Mouse (Mus musculus): Measurements from ENCODE around the gene Arpp19. TPM values are rescaled to one million over a fixed set of nuclear protein-coding genes. Genes with fewer than 3 reads are reported as not detected.

The Arpp19 gene
- polyA plus RNA-seq, 1 experiment: 69.9 TPM

DNA sequence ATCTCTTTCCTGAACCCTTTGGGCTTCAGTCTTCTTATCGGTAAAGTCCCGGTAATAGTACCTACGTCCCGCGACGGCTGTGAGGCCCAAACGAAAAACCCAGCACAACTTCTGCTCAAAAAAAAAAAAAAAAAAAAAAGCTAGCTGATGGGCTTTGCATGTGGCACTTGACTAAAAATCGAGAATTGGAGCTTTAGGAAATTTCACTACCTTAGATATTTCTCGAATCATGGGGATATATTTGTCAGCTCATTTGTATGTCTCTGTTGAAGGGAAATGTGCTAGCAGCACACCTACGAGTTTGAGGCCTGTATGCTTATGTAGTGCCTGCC lies 909 bp downstream of the Arpp19 start:
- DNase-seq (ENCODE audit: low spot score): no peak

DNA sequence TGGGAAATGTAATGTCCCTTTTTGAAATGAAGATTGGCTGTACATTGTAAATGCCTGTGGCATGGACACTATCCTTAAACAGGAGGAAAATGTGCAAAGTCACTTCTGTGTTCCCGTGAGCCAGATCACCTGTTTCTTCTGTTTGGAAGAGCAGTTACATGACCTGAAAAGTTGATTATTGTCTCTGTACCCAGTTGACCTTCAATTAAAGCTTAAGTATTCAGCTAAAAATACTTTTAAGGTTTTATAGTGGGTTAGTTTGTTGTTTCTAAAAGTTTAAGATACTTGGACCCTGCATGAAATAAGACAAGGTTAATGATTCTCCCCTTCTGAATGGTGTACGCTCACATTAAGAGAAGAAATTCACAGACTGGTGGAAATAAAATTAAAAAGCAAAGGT lies 3.2 kb downstream of the Arpp19 start:
- DNase-seq (ENCODE audit: low spot score): no peak

DNA sequence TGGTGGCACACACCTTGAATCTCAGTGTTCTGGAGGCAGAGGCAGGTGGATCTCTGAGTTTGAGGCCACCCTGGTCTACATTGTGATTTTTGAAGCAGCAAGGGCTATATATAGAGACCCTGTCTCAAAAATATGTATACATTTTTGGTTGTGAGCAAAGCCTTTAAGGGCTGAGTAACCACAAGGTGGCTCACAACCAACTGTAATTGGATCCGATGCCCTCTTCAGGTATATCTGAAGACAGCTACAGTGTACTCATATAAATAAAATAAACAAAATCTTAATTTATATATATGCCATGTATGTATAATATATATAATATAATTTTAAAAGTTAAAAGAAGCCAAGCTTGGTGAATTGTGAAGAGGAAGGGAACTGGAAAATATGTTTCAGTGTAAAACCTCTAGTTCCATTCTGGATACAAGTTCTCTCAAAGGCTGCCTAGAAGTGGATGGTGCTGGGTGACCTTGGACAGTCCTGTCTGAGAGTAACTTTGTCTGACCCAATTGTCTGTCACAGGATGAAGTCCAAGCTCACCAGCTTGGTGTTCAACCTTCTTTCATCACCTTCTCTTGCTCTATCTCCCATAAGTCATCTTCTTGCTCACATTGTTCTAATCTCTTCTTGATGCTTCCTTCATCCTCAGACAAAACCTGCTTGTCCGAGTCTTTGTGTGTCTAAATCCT lies 4.6 kb downstream of the Arpp19 start:
- no peak for DNase-seq (ENCODE audit: low spot score)

DNA sequence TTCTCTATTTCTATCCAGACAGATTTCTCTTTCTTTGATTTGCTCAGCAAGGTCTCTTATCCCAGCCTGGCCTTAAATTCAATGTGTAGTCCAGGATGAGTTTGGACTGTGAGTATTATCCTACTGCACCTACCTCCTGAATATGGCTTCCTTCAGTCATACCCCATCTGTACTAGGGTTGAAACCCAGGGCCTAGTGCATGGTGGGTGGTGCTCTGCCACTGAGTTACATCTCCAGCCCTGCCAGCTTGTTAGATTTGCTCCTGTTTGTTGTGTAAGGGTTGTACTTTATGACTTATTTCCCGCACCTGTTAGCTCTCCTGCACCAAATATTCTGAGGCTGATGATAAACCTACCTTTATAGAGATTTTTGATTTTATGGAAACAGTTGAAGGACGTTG lies 5.8 kb downstream of the Arpp19 start:
- DNase-seq (ENCODE audit: low spot score): no peak

DNA sequence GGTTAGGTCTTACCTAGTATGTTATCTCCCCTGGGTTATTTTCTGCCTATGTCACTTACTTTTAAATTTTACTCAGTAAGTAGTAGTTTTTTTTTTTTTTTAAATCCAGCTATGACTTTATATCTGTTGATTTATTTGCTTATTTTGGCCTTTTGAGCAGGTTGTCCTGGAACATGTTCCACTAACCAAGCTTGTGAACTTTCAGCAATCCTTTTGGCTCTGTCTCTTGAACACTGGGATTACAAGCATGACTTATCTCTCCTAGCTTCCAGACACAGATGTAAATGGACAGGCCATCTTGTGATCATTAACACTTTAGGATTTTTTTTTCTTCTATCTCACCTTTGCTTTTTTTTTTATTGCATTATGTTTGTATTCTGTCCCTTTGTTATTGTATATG lies 9.7 kb downstream of the Arpp19 start:
- no peak for DNase-seq (ENCODE audit: low spot score)

DNA sequence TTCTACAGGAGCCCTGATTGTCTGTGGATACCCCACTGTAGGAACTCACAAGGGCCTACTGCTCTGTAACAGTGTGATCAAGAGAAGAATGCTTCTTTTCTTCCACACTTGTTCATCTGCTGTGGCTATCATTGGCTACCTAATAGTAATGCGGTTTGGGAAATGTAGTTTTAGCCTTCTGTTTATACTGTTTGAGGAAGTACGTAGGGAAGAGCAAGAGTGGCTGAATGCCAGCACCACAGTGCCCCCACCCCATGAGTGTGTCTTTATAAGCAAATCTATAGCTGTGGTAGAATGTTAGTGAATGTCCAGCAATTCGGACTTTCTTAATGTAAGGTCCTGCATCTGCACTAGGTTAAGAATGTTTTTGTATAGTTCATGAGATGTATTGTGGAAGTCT lies 11.7 kb downstream of the Arpp19 start:
- no peak for DNase-seq (ENCODE audit: low spot score)

DNA sequence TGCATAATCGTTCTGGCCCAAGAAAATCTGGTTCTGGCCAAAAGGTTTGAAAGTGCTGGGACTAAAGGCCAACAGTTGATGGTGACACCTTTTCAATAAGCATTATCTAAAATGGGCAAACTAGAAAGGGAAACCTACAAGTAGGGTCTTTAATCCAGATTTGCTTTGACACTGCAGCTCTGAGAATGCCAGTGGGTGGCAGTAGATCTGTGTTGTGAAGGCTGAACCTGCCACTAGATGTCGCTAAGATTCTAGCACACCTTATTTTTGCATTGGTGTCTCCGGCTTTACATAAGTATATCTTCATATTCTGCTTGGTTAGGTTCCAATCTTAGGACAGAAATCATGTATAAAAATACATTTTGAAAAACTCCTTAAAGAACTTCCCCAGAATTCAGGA lies 12.6 kb downstream of the Arpp19 start:
- DNase-seq (ENCODE audit: low spot score): no peak

DNA sequence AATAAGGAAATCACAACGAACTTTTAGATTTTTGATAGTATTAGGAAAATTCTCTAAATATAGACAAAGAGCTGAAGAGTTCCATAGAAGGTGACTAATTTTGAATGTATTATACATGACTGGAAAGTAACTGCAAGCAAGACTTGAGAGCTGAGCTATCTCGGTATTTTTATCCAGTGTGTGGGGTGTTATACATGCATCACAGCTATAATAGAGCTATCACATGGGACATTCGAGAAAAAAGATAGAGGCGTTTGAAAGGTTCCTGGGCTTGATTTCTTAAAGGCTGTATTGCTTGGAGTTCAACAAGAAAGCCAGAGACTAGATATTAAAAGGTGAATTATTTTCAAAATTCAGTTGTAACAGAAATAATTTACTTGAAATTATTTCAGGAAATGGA lies 14.4 kb downstream of the Arpp19 start:
- no peak for DNase-seq (ENCODE audit: low spot score)

DNA sequence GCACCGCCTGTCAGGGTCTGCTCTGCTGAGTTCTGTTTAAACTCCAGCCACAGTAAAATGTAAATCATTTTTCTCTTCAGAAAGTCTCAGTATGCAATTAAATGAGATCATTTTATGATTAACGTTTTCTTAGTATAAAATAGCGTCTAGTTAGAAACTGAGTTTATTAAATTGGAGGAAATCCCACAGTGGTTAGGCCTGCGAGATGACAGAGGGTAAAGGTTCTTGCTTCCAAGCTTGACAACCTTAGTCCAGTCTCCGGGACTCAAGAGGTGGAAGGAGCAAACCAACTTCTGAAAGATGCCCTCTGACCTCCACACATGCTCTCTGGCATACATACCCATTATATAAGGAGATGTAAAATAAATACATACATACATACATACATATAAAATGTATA lies 17.6 kb downstream of the Arpp19 start:
- DNase-seq (ENCODE audit: low spot score): no peak

DNA sequence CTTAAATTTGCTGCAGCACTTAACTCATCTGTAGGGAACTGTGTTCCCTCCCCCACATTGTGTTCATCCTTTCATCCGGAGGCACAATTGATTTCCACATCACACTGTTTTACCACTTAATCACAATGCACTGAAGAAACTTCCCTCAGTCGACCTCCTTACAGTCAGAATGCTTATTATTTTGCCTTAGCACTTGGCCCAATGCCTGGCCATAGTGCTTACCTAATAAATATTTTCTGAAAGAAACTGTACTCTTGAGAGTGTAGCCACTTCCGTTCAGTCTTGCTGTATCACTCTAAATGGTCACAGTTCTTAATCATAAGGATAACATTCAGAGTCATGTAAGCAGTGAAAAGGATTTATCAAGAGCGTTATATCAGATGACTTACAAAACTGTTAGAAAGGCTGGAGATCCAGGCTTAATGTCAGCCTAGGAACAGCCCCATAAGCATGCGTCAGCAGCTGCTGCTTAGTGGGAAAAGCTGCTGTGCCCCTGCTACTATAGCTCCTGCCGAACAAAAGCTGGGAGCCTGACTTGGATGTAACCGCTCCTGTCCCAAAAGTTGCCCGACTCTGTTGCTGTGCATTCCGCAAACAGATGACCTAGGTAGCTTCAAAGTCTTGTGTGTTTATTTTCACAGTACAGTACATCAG lies 27.4 kb downstream of the Arpp19 start:
- no peak for DNase-seq (ENCODE audit: low spot score)

DNA sequence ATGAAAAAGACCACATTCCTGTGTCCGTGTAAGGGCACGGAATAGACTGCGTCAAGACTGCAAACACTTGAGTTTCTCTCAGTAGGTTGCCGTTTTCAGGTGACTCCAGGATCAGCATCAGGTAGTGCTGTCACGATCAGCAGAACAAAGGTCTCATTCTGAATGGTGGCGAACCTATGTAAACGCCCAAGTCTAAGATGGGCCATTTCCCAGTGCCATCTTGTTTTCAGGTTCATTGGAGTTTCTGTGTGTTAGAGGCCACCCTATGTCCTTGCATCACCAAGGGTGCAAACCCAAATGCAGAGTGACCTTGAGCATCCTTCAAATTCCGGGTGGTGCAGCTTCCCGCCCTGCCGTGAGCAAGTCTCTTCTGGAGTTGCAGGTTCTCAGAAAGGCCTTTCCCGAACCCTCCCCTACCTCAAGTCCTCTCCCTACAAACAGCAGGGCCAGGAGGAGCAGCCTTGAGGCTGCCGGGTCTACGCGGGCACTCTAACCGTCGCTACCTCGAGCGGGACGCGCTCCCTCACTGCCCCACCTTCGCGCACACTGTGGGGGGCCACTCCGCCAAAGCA lies 33.1 kb downstream of the Arpp19 start, which contains the start of gene Myo5a:
Myo5a (plus strand) TSS at position 559 of the 572 bp plus-strand sequence.
- DNase-seq (ENCODE audit: low spot score): no peak

DNA sequence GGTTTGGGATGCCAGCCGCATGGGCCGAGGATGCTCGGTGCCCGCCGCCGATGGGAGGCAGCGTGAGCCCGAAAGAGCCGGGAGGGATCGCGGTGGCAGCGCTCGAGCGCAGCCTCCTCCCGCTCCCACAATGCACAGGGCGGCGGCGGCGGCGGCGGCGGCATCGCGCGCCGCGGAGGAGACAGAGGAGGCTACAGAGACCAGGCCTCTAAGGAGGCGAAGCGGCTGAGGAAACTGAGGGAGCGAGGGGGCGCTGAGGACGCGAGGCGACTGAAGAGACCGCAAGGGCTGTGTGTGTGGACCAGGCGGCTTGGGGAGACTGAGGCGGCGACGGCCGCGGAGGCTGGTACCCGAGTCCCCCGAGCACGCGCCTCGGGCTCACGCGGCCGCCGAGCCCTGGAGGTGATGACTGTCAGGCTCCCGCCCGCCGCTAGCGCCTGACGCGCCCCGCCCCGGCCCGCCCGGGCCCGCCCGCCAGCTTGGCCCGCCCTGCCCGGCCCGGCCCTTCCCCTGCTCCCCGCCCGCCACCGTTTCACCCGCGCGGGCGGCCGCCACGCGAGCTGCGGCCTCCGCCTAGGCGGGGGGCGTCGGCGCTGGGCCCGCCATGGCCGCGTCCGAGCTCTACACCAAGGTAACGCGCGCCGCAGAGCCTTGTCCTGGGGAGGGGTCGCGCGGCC lies 33.8 kb downstream of the Arpp19 start:
- DNase-seq (ENCODE audit: low spot score): peak; percentile 76

DNA sequence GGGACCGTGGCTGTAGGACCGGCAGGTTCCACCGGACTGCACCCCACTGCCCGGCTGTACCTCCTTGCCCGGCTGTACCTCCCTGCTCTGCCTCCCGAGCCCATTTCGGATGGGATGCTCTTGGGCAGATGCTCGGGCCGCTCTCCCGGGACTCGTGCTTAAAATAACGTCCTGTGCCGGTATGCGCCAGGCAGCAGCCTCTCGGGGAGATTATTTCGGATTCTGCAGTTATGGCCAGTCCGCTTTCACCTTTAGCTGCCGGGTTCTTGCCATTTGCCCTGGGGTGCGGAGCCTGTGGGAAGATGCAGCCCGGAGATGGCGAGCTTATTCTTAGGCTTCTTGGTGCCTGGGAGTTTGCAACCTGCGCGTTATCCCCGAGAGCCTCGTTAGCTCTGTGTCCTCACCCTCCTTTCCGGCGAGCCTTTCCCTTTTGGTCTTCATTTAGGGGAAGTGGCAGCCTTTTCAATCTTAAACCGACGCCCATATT lies 34.3 kb downstream of the Arpp19 start:
- no peak for DNase-seq (ENCODE audit: low spot score)

DNA sequence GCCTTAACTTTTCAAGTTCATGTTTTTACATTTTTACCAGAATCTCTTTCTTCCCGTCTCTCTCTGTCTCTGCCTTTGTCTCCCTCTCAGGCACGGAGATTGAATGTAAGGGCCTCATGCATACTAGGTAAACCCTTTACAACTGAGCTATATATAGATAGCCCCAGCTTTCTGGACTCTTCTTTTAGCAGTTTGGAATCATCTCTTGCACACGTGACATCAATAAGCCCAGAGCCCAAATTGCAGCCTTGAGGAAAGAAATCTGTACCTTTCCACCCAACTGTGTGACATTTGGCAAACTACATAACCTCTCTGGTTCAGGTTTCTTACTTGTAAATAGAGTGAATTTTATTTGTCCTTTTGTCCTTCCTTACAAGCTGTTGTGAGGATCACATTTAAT lies 34.9 kb downstream of the Arpp19 start:
- no peak for DNase-seq (ENCODE audit: low spot score)

DNA sequence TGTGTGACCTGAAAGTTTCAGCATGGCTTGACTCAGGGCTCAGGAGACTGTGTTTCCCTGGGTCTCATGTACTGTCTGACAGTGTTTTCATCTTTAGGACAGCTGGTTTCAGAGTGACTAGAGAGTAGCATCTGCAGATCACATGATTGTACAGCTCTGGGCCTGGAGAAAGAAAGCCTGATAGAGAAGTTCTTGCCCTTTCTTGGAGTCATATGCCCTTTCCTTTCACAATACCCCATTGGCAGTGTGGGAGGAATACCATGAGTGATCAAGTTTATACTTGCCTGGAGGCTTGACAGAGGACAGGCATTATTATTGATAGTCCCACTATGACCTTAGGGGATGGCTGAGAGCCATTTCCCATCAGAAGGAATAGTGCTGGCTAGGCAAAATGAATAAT lies 39.8 kb downstream of the Arpp19 start:
- DNase-seq (ENCODE audit: low spot score): no peak

DNA sequence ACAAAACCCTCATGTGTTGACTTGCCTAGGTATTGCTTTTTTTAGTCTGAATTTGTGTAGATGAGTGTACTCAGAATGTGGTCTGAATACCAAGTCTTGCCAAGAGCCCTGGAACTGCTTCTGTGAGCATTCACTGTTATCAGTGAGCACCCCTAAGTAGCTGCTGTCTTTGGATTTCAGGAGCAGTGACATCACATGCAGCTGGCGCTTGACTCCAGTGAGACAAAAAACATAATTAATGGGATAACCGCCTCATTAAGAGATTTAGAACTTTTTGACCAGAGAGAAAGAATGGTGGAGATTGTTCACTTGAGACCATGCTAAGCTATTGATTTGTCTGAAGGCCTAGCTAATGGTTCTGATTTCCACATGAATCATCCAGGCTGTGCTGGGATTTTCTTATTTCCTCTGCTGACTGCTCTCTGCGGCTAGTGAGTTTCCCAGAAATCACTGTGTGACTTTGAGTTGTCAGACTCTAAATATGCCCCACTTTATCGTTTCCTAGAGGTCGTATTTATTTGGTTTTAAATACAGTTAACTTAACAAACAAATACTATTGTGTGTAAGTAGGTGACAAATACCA lies 47.9 kb downstream of the Arpp19 start:
- DNase-seq (ENCODE audit: low spot score): no peak

DNA sequence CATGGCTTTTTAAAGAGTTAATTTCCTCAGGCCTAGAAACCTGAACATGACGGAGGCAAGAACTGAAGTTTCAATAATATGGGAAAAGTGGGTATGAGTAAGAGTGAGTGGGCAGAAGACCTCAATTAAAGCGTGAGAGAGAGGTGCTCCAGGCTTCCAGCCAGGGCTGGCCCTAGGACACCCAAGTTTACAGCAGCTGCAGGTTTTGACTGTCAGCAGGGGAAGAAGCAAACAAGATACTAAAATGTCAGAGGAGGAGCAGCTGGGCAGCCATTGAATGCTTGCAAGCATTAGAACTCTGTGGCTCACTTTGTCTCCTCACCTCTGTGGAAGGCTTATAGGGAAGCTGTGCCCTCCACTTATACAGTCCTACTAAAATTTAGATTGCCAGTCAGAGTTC lies 50.4 kb downstream of the Arpp19 start:
- no peak for DNase-seq (ENCODE audit: low spot score)

DNA sequence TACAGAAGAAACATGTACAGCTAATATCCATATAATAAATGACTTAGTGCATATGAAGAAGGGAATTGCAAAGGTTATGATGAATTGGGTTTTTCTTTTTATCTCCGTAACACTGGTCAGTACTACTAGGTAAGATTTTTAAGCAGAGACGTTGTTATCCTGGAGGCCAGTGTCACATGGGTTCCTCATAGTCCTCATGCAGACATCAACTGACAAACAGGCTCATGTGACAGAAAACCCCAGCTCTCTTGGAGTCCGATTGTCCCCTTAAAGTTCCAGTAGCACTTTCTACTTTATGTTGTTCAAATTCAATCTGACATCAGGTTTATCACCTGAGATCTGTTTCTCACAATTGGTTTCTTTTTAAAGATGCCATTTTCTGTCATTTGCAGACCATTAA lies 51.9 kb downstream of the Arpp19 start:
- DNase-seq (ENCODE audit: low spot score): no peak

DNA sequence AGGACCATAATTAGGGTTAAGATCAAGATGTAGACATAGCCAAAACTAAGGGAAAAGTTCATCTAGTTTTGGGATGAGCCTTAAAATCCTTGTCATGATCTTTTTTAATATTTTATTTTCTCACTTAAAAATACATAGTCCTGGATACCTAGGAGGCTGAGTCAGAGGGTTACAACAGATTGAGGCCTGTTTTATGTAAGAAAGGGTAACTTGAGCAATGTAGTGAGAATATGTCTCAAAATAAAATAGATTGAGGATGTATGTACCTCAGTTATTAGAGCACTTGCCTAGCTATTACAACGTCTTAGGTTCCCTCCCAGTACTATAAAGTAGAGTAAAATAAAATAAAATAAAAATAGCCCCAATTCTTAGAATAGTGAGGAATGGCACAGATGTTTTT lies 54.7 kb downstream of the Arpp19 start:
- no peak for DNase-seq (ENCODE audit: low spot score)

DNA sequence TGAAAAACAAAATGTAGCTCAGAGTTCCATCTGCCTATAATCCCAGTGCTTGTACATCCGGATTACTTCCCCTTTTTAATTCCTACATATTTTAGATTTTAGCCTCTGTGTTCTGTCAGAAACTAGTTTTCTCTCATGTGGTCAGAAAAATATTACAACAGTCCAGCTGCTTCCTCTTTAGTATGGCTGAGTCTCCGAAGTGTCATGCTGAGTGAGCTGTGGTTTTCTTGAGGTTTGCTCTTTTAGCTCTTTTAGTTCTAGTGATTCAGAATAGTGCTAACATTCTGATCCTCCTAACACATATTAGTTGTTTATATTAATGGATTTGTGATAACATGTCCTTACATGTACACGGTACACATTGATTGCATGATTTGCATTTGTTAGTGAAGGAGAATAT lies 57.3 kb downstream of the Arpp19 start:
- DNase-seq (ENCODE audit: low spot score): no peak

DNA sequence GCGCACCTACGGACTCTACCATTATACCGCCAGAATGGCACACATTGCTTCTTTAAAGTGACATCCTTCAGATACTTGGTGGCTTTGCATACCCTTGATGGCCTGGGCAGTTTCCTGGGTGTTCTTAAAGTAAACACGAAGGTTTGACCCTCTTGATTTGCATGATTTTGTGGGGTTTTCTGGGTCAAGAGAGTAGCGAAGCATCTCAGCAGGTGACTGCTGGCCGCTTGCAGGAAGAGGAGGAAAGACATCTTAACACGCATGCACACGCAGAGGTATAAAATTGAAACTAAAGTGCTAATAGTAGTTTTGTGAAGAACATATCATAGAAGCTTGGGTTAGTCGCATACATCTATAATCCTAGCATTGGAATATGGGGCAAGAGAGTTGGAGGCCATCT lies 61.5 kb downstream of the Arpp19 start:
- no peak for DNase-seq (ENCODE audit: low spot score)

DNA sequence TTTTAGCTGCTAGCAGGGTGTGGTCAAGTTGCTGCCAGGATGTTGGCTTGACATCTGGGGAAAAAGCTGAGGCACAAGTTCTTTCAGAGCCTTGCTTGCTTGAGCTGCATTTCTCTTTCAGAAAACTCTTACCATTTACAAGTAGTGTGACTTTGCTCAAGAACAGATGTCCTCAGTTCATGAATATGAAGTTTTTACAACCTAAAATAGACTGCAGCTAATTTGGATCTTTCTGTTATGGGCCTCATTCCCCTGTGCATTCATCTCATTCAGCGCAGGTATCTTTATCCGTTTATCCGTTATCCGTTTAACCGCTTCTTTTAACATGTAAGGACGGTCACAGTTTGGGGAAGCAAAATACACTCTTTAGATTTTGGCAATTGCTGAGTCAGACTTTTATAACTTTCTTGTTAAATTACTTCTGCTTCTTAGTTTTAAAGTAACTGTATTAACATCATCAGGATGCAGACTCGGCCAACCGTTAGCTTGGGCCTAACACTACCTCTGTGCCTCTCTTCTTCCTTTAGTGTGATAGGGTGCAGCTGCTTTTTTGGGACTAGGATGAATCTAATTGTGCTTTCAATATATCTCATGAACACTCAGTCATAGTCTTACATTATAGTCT lies 62.9 kb downstream of the Arpp19 start:
- no peak for DNase-seq (ENCODE audit: low spot score)

Measured in urinary bladder, adult 2 months (tissue).